Mouse (Mus musculus): ENCODE results near the gene Fbxw8.

The Fbxw8 gene

DNA sequence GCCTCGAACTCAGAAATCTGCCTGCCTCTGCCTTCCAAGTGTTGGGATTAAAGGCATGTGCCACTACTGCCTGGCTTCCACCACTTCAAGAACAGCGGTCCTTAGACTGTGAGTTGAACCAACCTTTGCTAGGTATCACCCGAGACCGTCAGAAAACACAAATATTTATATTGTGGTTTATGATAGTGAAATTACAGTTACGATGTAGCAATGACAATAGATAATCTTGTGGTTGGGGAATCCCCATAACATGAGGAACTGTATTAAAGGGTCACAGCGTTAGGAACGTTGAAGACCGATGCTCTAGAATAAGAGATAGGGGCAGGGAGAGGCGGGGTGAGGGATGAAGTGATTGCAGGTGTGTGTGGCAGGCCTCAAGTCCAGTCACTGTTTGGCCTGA lies 109.9 kb downstream of the Fbxw8 start:
- no peak for DNase-seq (ENCODE audit: low spot score in 2 of 2)

DNA sequence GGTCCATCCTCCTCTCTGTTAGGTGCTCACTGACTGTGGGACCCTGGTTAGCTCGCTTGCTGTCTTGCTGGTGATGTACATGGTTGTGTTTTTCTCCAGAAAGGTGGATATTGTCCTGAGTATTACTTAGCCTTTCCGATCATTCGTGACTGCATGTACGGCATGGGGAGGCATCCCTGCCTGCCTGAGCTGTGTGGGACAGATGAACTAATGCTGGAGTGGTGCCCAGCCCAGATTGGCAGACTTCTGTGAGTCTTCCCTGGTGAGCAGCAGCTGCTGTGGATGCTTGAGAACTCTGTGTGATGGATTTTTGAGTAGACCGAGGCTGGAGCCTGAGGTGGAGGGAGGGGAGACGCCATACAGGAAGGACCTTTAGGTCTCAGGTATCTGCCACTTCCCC lies 110.4 kb downstream of the Fbxw8 start:
- no peak for DNase-seq (ENCODE audit: low spot score in 2 of 2)

DNA sequence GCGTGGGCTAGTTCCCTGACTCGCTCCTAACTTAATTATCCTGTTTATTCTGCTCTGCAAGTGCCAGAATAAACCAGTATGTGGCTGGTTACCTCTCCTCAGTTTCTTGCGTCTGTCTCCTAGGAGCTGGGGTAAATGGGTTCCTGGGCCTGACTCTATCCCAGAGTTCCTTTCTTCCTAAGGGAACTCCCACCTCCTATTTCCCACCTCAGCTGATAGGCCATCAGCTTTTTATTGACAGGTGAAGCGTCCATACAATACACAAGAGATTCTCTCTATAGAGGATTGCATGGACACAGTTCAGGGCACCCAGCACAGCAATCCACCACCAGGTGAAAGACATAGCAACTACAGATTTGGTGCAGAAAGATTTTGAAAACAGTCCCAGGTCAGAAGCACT lies 111.5 kb downstream of the Fbxw8 start:
- no peak for DNase-seq (ENCODE audit: low spot score in 2 of 2)

DNA sequence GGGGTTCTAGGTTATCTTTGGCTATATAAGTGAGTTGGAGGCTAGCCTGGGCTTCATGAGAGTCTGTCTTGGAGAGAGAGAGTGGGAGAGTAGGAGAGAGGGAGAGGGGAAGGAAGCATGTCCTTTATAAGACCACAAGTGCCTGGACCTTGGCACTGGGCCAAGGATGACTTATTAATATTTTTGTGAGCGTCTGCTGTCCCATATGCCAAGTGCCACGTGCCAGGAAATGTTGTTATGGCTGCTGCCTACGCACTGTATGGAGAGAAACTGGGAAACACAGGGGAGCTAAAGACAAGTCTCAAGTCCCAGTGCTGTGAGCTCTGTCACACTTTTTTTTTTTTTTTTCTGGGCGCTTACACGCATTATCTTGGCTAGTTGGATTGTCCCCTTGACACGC lies 112.7 kb downstream of the Fbxw8 start:
- DNase-seq (ENCODE audit: low spot score in 2 of 2) = no peak

DNA sequence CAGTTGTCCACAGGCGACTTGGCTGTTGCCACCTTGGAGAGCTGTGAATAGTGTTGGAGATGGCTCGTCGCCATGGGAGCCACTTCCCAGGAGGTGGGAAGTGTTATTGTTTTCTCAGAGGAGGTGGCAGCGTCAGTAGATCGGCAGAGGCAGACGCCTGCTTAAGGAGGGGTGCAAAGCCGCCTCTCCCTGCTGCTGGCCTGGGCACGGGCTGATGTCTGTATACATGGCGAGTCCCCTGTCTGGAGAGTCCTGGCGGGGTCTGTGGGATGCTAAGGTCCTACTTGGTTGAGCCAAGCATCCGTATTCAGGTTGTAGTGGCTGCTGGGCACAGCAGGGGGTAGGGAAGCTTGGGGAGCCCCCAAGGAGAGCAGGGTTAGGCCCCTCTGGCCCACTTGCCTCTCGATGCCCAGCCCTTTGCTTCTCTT lies 116.0 kb downstream of the Fbxw8 start:
- DNase-seq (ENCODE audit: low spot score in 2 of 2) = no peak

DNA sequence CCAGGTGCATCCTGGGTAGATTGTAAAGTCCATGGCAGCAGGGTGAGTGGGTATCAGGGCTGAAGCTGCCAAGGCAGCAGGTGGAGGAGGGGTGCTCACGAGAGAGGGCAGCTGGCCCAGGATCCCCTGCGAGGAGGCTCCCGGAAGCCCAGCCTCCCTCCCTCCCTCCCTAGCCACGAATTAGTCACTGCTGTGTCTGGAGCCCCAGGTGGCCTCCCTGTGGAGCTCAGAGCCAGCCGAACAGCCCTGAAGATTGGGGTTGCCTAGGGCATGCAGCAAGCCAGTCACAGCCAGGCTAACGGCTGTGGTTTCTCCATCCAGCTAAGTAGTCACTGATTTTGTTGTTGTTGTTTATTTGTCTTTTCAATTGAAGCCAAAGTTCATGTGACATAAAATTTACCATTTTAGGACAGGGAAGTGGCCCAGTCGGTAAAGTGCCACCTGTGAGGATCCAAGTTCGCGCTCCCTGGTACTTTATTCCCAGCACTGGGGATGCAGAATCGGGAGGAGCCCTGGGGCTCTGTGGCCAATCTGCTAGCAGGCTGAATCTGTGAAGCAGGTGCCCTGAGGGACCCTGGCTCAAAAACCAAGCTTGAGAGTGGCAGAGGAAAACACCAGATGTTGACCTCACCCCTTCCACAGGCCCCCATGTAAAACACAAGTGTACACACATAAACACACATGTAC lies 117.3 kb downstream of the Fbxw8 start:
- DNase-seq (ENCODE audit: low spot score in 2 of 2) = no peak

DNA sequence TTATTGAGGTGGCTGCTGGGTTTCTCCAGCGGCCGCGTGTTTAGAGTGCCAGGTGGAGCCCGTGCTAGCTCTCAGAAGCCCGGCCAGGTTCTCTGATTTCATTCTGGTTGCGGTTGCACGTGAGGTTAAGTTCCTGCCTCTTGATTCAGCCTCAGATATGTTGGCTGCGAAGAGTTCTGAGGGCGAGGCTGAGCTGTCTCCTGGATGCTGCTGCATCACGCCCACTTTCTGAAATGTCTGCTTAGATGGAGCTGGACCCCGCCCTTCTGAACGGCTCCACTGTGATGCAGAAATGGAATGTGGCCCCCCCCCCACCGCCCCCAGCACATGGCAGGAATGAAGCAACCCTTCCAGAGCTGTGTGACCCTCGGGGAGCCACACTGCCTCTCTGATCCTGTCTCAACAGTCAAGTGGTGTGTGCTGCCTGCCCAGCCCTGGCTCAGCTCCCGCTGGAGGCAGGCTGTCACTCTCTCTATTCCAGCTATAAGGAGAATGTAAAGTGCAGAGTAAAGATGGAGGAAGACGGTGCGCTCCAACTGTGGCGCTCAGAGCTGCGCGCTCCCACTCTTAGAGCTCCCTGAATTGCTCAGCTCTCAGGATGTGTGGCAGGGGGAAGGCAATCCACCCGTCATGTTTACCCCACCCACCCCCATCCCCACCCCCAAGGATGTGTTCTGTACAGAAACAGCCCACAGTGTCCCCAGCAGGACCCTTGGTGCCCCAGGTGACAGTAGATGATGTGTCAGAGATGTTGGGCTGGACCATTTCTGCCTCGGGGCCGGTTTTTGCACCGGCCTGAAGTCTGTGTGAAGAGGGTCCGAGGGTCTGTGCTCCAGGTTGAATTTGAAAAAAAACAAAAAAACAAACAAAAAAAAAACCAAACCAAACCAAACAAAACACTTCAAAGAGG lies 118.1 kb downstream of the Fbxw8 start:
- DNase-seq (ENCODE audit: low spot score in 2 of 2) = peak; percentile 50 to 56

DNA sequence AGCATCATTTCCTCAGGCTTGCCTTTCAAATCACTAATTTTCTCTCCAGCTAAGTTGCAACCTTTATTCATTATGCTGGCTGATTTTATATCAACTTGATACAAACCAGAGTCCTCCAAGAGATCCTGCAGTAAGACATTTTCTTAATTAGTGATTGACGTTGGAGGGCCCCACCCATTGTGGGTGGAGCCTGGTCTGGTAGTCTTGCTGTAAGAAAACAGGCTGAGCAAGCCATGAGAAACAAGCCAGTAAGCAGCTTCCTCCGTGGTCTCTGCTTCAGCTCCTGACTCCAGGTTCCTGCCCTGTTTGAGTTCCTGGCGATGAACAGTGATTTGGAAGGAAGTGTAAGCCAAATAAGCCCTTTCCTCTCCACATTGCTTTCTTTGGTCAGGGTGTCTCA lies 119.5 kb downstream of the Fbxw8 start:
- no peak for DNase-seq (ENCODE audit: low spot score in 2 of 2)

DNA sequence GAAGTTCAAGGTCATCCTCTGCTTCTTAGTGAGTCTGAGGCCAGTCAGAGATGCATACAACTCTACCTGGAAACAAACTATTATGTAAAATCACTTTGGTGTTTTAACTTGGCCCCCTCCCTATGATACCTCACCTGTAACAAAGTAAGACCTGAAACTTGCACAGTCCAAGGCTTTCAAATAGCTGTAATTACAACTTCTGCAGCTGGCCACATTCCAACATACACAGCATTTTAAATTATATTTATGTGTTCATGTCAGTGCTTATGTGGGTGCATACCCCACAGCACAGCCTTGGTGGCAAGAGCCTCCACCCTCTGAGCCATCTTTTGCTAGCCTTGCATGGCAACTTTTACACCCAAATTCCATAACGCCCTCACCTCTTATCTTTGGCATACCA lies 120.6 kb downstream of the Fbxw8 start:
- no peak for DNase-seq (ENCODE audit: low spot score in 2 of 2)

DNA sequence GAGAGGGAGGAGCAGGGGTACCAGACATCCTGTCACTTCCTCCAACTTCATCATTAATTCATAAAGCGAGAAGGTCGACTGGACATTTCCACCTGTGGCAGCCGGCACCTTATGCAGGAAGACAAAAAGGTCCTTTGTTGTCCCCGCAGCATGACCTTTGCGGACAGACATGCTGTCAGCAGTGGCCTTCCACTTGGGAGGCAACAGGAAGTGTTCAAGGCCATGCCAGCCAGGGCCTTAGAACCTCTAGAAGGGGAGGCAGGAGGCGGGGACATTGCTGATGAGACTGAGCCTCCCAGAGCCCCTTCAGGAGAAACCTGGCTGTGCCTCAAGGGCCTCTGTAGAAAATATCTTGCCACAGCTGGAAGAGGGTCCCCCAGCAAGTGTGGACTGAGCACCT lies 121.5 kb downstream of the Fbxw8 start:
- no peak for DNase-seq (ENCODE audit: low spot score in 2 of 2)

DNA sequence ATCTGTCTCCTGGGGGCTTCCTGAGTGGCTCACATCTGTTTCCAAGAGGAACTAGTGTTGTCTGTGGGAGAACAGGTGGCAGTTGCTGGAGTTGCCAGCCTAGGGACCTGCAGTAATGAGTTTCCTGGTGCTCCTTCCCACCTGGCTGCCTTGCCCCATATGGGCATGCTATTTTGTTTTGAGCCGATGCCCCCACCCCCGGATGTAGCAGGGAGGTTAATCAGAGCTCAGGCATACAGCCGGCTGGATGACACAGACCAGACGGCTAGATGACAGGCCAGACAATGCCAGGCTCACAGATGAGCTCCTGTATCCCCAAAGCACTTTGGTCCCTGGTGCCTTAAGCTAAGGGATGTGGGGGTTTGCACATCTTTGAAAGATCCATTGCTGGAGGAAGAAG lies 121.9 kb downstream of the Fbxw8 start:
- DNase-seq (ENCODE audit: low spot score in 2 of 2) = no peak

DNA sequence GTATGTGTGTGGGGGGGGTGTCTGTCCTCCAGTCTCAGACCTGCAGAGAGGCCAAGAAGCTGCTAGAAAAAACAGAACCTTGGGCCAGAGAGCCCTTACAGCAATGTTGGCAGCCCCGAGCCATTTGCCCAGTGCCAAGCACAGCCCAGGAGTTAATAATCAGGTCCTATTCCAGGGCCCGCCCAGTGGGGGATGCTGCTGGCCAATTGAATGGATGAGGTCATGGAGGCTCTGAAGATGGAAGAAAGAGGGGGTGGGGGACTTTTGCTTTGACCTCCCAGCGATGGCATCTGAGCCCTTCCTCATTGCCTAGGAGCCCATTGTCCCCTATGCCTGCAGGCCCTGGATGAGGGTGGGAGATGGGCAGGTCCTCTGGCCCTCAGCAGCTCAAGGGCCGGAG lies 123.8 kb downstream of the Fbxw8 start:
- no peak for DNase-seq (ENCODE audit: low spot score in 2 of 2)

DNA sequence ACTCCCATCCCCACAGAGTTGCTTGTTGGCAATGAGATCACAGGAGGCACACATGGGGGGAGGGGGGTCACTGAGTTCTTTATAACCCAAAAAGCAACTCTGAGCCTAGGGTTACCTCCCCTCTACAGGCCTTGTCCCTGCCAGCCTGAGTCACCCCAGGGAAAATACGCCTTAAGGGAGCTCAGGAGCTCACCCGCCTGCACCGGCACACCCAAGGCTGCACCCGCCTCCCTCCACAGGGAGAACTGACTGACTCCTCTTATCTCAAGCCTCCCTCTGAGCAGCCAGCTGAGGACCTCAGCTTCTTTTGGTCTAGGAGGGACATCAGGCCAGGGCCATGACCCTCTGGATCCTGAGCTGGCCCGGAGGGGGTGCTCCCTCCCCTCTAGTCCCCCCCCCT lies 124.2 kb downstream of the Fbxw8 start:
- no peak for DNase-seq (ENCODE audit: low spot score in 2 of 2)

DNA sequence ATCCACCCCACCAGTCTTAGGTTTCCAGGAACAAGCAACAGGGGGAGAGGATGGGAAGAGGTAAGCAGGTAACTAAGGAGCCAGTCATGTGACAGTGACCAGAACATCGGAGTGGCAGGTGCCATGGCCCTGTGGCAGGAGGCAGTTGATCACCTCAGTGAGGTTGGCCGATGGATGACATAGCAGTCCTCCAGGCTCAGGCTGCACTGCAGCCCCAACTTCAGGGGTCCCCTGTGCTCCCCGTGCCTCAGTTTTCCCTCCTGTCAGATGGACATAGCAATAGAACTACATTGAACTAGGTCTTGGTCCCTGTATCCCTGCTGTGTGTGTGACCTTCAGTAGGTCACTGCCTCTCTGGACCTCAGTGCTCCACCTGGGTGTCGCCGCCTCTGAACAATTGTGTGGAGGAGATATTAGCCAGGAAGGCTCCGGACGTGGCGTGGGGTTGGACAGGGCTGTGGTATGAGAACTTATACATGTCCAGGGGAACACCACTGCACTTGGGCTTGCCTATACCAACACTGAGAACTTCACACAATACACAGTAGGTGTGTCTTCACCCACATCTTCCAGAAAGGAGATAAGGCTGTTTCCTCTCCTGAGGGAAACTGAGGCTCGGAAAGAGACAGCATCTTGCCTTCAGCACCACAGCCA lies 125.1 kb downstream of the Fbxw8 start:
- DNase-seq (ENCODE audit: low spot score in 2 of 2) = no peak

DNA sequence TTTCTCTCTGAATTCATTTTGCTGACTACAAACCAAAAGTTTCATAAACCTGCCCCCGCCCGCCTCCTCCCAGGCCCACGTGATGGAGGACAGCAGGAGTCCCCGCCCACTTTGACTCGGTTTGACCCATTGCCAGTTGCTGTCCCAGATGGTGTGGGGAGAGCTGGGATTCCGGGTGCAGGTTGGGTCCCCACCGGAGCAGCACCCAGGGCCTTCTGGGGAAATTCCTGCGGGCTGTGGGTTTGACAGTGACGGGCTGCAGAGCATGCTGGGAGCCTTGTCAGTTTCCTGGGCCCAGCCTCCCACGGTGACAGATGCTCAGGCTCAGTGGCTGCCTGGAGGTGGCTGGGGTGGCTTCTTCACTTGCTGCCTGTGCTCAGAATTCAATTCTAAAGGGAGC lies 125.8 kb downstream of the Fbxw8 start:
- peak; percentile 71 to 82 for DNase-seq (ENCODE audit: low spot score in 2 of 2)

DNA sequence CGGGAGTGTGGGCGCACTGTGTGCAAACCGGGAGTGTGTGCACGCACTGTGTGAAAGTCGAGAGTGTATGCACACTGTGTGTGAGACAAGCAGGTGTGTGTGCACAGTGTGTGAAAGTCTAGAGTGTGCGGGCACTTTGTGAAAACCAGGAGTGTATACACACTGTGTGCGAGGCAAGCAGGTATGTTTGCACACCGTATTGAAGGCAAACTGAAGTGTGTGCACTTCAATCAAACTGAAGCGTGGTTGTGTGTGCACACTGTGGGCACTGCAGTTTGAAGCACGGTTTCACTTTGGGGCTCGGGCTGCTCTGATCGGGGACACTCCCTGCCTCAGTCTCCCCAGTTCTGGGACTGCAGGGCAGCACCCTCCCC lies 126.2 kb downstream of the Fbxw8 start:
- no peak for DNase-seq (ENCODE audit: low spot score in 2 of 2)

DNA sequence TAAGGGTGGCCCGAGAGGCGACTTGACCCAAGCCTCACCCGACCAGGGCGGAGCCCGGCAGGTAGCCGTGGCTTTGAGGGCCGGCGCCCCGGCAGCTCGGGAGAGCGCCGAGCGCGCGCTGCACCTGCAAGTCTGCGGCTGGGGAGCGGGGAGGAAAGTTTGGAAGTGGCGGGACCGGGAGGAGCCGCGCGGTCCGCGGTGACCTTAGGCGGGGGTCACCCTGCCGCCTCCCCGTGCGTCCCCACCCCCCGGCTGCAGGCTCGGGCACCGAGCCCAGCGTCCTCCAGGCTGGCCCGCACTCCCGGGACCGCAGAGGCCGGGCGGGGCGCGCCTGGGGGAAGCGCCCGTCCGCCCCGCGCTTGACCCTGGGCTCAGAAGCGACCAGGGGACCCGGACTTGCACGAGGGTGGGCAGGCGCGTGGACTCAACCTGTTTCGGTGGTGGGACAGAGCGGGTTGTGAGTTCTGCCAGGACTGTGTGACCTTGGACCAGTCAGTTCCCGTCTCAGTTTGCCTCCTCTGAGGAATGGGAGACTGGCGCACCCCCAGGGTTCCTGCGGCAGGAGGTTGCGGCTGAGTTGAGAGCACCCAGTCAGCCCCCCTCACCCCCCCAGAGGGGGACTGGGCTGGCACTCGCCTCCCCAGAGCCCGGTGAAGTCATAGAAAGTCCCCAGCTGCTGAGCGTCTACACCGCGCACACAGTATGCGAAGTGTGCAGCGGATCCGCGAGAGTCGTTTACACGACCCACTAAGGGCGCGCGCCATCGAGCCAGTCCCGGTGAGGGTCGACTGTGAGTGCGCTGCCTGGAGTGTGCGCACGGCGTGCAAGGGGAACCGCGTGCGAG lies 126.9 kb downstream of the Fbxw8 start:
- no peak for DNase-seq (ENCODE audit: low spot score in 2 of 2)

DNA sequence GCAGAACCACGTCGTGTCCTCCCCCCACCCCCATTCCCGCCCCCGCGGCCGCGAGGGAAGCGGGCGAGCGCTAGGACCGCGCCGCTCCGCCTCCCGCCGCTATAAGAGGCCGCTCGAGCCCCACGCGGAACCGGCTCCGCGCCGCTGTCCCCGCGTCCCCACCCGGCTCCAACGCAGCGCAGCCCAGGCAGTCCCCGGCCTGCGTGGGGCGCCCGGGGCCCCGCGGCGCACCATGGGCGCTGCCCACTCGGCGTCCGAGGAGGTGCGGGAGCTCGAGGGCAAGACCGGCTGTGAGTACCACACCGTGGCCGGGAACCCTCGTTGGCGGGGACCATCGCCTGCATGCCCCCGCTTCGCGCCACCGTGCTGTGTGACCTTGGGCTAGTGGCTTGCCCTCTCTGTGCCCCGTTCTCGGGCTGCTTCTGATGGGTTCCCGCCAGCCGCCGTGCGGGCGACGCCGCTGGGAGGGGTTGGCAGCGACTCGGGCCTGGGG lies 127.5 kb downstream of the Fbxw8 start, which contains the start of gene Tesc:
Tesc (plus strand) TSS at position 46 of the 493 bp plus-strand sequence.
- no peak for DNase-seq (ENCODE audit: low spot score in 2 of 2)

DNA sequence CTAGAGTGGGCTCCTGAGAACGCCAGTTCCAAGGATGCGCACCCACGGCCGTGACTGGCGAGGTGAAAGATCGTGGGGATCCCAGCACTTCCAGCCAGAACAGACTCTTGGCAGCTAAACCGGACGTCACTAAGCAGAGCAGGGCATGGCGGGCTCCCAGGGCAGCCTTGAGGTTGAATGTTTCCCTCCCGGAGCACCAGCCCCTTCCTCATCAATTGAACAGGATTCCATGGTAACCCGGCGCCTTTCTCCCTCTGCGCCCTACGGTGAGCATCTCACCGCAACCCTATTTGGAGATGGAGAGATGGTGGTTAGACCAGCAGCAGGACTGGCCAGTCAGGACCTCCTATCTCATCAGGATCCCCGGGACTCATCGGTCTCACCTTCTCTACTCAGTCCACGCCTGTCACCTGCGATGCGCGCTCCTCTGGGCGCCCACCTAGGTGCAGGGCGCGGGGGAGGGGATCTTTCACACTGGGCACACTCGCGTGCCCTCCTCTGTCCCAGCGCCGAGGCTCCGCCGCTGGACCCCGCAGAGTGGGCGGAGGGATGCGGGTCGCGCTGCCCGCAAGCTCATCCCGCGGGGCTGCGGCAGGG lies 128.1 kb downstream of the Fbxw8 start:
- DNase-seq (ENCODE audit: low spot score in 2 of 2) = no peak

DNA sequence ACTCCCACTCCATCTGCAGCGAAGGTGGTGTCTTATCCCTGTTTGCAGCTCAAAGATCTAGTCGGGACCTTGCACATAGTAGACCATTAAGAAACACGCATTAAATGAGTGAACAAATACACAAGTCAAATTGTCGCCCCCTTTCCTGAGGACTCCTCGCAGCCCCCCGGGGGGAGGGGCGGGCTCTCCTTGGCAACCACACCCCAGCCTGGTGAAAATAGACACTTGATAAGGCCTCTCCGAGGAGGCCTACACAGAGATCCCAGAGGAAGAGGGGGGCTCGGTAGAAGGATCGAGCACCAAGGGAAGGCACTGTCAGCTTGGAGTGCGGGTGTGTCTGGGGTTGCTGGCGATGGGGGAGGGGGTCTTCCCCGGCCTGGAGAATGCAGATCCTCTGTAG lies 128.9 kb downstream of the Fbxw8 start:
- DNase-seq (ENCODE audit: low spot score in 2 of 2) = no peak

DNA sequence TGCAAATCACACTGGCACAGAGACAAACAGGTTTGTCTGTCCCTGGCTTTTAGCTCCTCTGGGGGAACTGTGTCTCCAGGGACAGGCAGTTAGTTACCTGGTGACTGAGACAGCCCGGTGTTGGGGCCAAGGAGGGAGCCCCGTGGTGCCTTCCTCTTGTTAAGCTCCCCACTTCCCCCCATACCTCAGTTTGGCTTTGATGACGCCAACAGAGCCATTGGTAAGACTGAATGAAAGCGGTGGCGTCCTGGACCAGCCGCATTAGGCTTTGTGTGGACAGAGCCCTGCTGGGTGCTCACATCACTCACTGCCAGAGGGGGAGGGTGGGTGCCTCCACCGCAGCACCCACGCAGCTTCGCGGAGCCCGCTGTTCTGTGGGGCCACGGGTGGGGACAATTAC lies 129.4 kb downstream of the Fbxw8 start:
- DNase-seq (ENCODE audit: low spot score in 2 of 2) = no peak
